Mouse (Mus musculus) MEL-GATA-1-ER (cell line): ENCODE measurements around the gene Pip5k1c.

Source experiments
- DNase-seq: peaks from one replicate; pipeline ENCODE4 v3.0.0-alpha.2; 2012; ENCODE audit warnings: low read depth; ENCODE audit errors: extremely low read depth

The Pip5k1c gene

DNA sequence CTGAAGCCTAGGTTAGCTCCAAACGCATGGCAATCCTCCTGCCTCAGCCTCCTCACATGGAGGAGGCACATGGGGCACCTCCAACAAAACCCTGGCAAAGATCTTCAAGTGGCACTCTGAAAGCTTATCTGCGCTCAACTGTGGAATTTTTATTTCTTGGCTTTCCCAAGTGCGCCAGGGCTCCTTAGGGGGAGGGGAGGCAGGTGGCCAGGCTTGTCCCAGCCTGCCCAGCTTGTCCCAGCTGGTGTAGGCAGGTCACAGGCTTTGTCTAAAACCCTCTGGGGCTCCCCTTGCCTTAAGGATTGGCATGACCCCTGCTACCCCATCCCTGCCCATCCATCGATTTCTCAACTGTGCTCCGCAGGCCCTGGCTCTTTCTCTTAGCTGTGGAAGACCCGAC lies 8.6 kb upstream of the Pip5k1c start:
- no peak for DNase-seq

- DNase-seq = no peak
These were observed 8.0 kb upstream of the Pip5k1c start for GRCm38 (mm10) chr10:81284719-81285118.

DNA sequence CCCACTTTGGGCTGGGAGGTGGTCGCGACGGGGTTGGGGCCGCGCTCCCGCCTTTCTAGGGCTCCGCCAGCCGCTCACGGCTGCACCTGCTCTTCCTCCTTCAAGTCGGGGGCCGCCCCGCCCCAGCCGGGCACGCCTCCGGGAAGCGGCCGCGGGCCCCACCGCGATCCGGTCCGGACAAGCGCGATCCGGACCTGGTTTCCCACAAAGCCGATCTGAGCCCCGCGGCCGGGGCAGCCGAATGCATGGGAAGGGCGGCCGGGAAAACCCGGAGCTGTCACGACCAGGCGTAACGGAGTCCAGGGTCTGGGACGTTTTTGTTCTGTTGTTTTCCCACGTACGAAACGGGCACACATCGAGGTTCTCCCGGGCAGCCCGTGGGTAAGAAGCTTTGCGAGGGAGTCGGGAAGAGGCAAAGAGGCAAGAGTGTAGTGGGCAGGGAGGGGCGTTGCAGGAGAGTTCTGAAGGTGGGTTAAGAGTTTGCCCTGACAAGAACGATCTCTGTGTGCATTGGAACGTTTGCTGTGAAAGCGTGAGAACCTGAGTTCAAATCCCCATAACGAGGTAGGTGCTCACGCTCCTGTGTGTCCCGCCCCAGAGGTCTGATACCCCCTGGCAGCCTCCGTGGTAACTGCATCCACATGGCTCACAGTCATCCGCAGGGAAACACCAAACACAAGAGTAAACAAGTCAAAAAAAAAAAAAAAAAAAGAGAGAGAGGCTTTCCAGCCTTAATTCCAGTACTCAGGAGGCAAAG lies 6.9 kb upstream of the Pip5k1c start:
- peak; percentile 71 for DNase-seq

- DNase-seq = no peak
These were observed 6.2 kb upstream of the Pip5k1c start for GRCm38 (mm10) chr10:81286586-81286985.

GRCm38 (mm10) chr10:81287513-81288157 lies 5.1 kb upstream of the Pip5k1c start:
- no peak for DNase-seq

DNA sequence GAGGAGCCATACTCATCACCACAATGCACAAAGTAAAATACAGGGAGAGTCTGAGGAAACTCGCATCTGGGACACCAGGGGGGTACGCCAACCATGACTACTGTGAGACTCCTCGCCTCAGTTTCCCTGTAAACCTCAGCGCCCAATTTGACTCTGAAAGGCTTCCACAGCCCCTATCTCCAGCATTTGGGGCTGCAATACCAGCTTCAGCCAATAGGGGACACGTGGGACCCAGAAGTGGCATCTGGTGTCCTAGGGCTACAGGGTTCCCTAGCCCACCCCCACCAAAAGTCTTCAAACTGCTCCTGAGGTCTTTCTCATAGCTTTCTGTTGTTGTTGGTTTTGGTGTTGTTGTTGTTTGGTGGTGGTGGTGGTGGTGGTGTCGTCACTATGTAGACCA lies 4.2 kb upstream of the Pip5k1c start:
- no peak for DNase-seq

GRCm38 (mm10) chr10:81289278-81289677 lies 3.5 kb upstream of the Pip5k1c start:
- no peak for DNase-seq

GRCm38 (mm10) chr10:81289811-81290210 lies 3.0 kb upstream of the Pip5k1c start:
- no peak for DNase-seq

- DNase-seq = no peak
These were observed 1.9 kb upstream of the Pip5k1c start for GRCm38 (mm10) chr10:81290698-81291460.

GRCm38 (mm10) chr10:81291511-81292104 lies 1.2 kb upstream of the Pip5k1c start, which contains the start of gene Tjp3:
Tjp3 (minus strand) TSS chr10:81291581.
- no peak for DNase-seq

GRCm38 (mm10) chr10:81293334-81294030 lies 719 bp downstream of the Pip5k1c start:
- no peak for DNase-seq

GRCm38 (mm10) chr10:81294442-81294841 lies 1.7 kb downstream of the Pip5k1c start:
- DNase-seq = no peak

- no peak for DNase-seq
These were observed 2.4 kb downstream of the Pip5k1c start for GRCm38 (mm10) chr10:81295185-81295584.

GRCm38 (mm10) chr10:81297246-81297645 lies 4.5 kb downstream of the Pip5k1c start:
- DNase-seq = no peak

- DNase-seq = no peak
These were observed 5.1 kb downstream of the Pip5k1c start for GRCm38 (mm10) chr10:81297845-81298244.

GRCm38 (mm10) chr10:81298369-81299100 lies 5.8 kb downstream of the Pip5k1c start:
- DNase-seq = no peak

DNA sequence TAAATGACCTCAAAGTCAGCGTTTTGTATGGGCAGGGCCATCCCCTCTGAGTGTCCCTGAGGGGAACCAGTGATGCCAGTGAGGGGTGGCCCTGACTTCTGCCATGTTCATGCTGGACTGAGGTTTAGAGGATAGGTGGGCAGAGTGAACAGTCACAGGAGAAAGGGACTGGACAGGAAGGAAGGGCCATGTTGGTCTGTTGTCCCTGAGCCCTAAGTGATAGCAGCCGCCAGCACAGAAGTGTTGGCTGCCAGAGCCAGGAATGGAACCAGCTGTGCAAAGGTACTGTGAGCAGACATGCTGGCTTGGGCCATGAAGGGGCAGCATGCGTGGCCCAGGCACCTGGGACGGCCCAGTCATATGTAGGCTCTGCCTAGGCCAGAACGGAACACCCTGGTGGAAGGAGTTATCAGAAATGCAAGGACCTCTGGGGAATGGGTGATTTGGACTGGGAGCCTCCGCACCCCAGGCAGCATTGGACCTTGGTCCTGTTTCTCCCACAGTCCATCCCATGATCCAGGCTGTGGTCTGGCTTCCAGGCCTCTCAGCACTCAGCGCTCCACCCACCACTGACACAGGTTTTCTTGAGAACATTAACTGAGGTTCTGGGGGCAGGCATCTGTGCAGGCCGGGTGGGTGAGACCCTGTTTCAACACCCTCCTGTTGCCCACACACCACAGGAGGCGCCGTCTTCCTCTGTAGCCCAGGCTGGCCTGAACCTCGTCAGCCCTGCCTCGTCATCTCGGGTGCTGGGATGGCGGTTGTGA lies 7.0 kb downstream of the Pip5k1c start:
- DNase-seq = no peak

DNA sequence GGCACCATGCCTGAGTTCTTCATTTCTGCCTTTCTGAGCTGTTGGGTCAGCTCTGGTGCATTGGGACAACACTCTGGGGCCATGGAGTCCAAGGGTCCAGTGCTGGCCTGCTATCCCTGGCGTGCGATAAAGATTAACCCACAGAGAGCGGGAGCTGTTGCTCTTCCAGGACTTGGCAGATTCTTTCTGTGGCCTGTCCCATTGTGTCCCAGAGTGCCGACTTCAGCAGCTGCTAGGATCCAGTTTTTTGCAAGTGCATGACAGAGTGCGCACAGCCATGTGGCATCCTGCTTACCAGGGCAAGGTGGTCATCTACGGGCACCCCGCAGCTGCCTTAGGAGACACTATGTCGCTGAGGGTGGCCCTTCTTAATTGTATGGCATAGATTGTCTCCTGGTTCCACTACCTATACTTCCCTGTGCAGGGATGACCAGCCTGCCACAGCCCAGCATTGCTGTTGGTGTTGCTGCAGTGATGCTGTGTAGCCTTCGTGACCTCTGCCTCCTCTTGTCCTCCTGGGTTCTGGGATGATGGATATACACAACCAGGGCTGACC lies 7.7 kb downstream of the Pip5k1c start:
- no peak for DNase-seq

GRCm38 (mm10) chr10:81301321-81301720 lies 8.6 kb downstream of the Pip5k1c start:
- no peak for DNase-seq
